ENCODE assay signal across 24 mouse cellular contexts in the genomic region with DNA sequence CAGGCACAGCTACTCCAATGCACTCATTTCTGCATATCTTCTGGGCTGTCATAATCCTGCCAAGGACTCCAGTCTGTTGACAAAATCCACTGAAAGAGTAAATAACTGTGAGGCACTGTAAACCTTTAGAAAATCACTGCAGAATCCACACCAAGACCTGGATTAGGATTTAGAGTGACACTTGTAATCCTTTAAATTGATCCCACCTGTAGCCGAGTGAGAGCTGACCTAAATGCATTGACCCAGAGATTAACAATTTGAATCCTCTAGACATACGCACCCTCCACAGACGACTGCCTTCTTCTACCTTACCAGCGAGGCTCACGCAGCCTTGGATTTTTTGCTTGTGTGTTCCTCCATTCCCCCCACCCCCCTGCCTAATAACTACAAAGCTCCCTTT. TPM values are rescaled to one million over a fixed set of nuclear protein-coding genes. Genes with fewer than 3 reads are reported as not detected.
DNase-seq lines count a peak whose midpoint lies in the region; ATAC-seq and TF ChIP-seq lines count a peak whose summit lies in the region.
"Had no signal": no experiment of that assay in that cellular context is flagged by ENCODE, and none has a peak within 500 bp of the region (broad histone marks: within the 10 kb centered on the region; RNA-seq: fewer than 3 reads in every experiment).

A gene (minus strand): TSS at position 101 of the 400 bp plus-strand sequence.

- peaks cover 2% of the 10 kb centered on the region; the same call in 1 of the 2 replicates for H3K4me1 ChIP-seq in kidney, adult 2 months (ENCODE audit: control insufficient read depth, insufficient read depth, low read length)
- H3K4me1 ChIP-seq in intestine, embryonic 16.5 days (ENCODE audit: control insufficient read depth, insufficient read depth, low read length): no peaks in the 10 kb centered on the region
- H3K4me1 ChIP-seq: embryonic facial prominence, embryonic 13.5 days; embryonic facial prominence, embryonic 15.5 days; forebrain, embryonic 10.5 days; forebrain, embryonic 12.5 days had no signal

- peak within 1 kb of the TSS; percentile 86; the same call in 1 of the 2 replicates for H3K27ac ChIP-seq in kidney, adult 2 months (ENCODE audit: insufficient read depth, low read depth, low read length)
- H3K27ac ChIP-seq in intestine, embryonic 16.5 days (ENCODE audit: low read length): no peak within 1 kb of the TSS
- H3K27ac ChIP-seq: embryonic facial prominence, embryonic 13.5 days; embryonic facial prominence, embryonic 15.5 days; forebrain, embryonic 10.5 days; forebrain, embryonic 12.5 days had no signal

- H3K4me3 ChIP-seq in kidney, adult 2 months (ENCODE audit: insufficient read depth, low read depth, low read length): no peak within 1 kb of the TSS
- no peak within 1 kb of the TSS for H3K4me3 ChIP-seq in intestine, embryonic 16.5 days (ENCODE audit: low read length)
- H3K4me3 ChIP-seq: embryonic facial prominence, embryonic 13.5 days; embryonic facial prominence, embryonic 15.5 days; erythroblast, embryonic 14.5 days; forebrain, embryonic 10.5 days; forebrain, embryonic 12.5 days had no signal

- no peak within 1 kb of the TSS for H3K9ac ChIP-seq in intestine, embryonic 16.5 days (ENCODE audit: low read depth, low read length)
- H3K9ac ChIP-seq: embryonic facial prominence, embryonic 13.5 days; embryonic facial prominence, embryonic 15.5 days; forebrain, embryonic 12.5 days had no signal

- no peaks in the 10 kb centered on the region for H3K27me3 ChIP-seq in kidney, adult 2 months (replicated peaks; ENCODE audit: control insufficient read depth, insufficient read depth, low read length)
- H3K27me3 ChIP-seq in intestine, embryonic 16.5 days (replicated peaks; ENCODE audit: control insufficient read depth, insufficient read depth, low read length): no peaks in the 10 kb centered on the region

- no peak for ATAC-seq in intestine, embryonic 16.5 days
- ATAC-seq: forebrain, embryonic 14.5 days; forebrain, embryonic 16.5 days had no signal

- WGBS in kidney, adult 2 months: 49% methylated on average over 5 of the region's 5 CpGs
- 33% methylated on average over 5 of the region's 5 CpGs for WGBS in intestine, embryonic 16.5 days

- no peak within 1 kb of the TSS for H3K4me2 ChIP-seq in intestine, embryonic 16.5 days (ENCODE audit: low read depth, low read length)
- H3K4me2 ChIP-seq: embryonic facial prominence, embryonic 13.5 days; embryonic facial prominence, embryonic 15.5 days; forebrain, embryonic 12.5 days had no signal

- no peaks in the 10 kb centered on the region for H3K9me3 ChIP-seq in intestine, embryonic 16.5 days (ENCODE audit: control insufficient read depth, low read length)
- H3K9me3 ChIP-seq: embryonic facial prominence, embryonic 13.5 days; embryonic facial prominence, embryonic 15.5 days; forebrain, embryonic 10.5 days; forebrain, embryonic 12.5 days had no signal

- TF ChIP-seq POLR2A in kidney, adult 2 months (IDR thresholded peaks at IDR 0.05; ENCODE audit: low read depth, low read length): no peak

- TF ChIP-seq CTCF in kidney, adult 2 months (conservative IDR thresholded peaks at IDR 0.05; ENCODE audit: insufficient read depth, insufficient read length, low read depth, low read length): no peak

- DNase-seq in embryo, embryonic 11 days: peak; percentile 1
- no peak for DNase-seq in embryo, embryonic 10 days (ENCODE audit: low spot score)
- no peak for DNase-seq in kidney, adult 2 months
- no peak for DNase-seq in kidney, postnatal 25 days
- peak; percentile 28 for DNase-seq in retina, postnatal 1 day
- DNase-seq in retina, postnatal 7 days (ENCODE audit: low read depth, low spot score): peak; percentile 9
- DNase-seq: adrenal gland, adult 2 months; adrenal gland, postnatal 10 days; adrenal gland, postnatal 25 days; cerebellum, adult 11 months; cerebellum, adult 18-20 months; cerebellum, adult 8-10 months; cerebellum, adult 9-11 months; cerebellum, postnatal 14 days; cerebellum, postnatal 36 days had no signal

- no peaks in the 10 kb centered on the region for H3K36me3 ChIP-seq in kidney, adult 2 months (ENCODE audit: control insufficient read depth, insufficient read depth, low read length)
- no peaks in the 10 kb centered on the region for H3K36me3 ChIP-seq in intestine, embryonic 16.5 days (ENCODE audit: control insufficient read depth, insufficient read depth, low read length)
- H3K36me3 ChIP-seq: embryonic facial prominence, embryonic 13.5 days; embryonic facial prominence, embryonic 15.5 days; forebrain, embryonic 10.5 days; forebrain, embryonic 12.5 days had no signal

RNA-seq across cellular contexts. Expression of the gene that starts here (rescaled TPM):
- 0.09 and 0.11 TPM in 2 replicates for polyA plus RNA-seq in kidney, adult 2 months (2012; rRNA removed)
- polyA plus RNA-seq in intestine, embryonic 16.5 days (2015; fragmentation: Nextera tagmentation; extraction: Ambion mirVana): not detected in 2 replicates
- polyA plus RNA-seq: adrenal gland, adult 2 months; C2C12; embryonic facial prominence, embryonic 13.5 days; embryonic facial prominence, embryonic 15.5 days; erythroblast, embryonic 14.5 days; forebrain, embryonic 10.5 days had no signal

Comparison
In these comparisons a context has a peak if more than half of its experiments do, and no peak if none do; other contexts are left out.
1. DNase-seq: peak in embryo, embryonic 11 days (single experiment), retina, postnatal 1 day (single experiment) and retina, postnatal 7 days (single experiment); none in embryo, embryonic 10 days (single experiment), kidney, adult 2 months (single experiment) and kidney, postnatal 25 days (0 of 2).